Mouse (Mus musculus) megakaryocyte progenitor cell, adult 5-6 weeks (primary cell): Measurements from ENCODE around the gene Phex. TPM values are rescaled to one million over a fixed set of nuclear protein-coding genes. Genes with fewer than 3 reads are reported as not detected.

Experiments
- ATAC-seq: replicated peaks from 2 replicates; pipeline ENCODE4 v1.8.0; 2016; ENCODE audit warnings: mild to moderate bottlenecking, moderate TSS enrichment, inconsistent platforms; ENCODE audit not compliant: poor library complexity
- total RNA-seq, 2 experiments: library from RNA; stranded (forward) in 1 of 2; stranded (reverse) in 1 of 2; fragments of 157-497, 149-512 nt in 1 of 2; fragments of 200-1000 nt in 1 of 2; gene quantifications; 2 replicates each; pipeline versions ENCODE4 v1.2.3 to v1.2.4; 2015 to 2017

Phex gene
- total RNA-seq, 2 experiments from 2014 or later = 0.10 to 0.21 TPM

GRCm38 (mm10) chrX:157308171-157308570, 106.9 kb downstream of the Phex start:
- no peak for ATAC-seq

DNA sequence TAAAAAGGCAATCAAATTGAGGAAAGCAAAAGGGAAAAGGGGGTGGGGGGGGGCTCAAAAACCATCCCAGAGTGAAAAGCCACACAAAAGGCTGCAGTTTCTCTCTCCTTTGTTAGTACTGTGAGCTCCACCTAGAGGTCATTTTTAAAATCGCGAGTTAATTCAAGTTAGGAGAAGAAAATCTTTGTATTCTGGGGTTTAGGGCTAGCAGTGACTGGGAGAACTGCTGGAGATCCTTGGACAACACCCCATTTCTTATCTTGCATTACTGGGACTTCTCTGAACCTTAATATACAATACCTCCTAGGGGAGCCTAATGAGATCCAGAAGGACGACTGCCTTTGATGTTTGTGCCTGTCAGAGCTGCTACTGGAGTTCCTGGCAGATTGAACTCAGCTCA, 107.7 kb downstream of the Phex start:
- 0 out of 2 replicates have a peak, but pooled peaks have one; percentile 37 for ATAC-seq

DNA sequence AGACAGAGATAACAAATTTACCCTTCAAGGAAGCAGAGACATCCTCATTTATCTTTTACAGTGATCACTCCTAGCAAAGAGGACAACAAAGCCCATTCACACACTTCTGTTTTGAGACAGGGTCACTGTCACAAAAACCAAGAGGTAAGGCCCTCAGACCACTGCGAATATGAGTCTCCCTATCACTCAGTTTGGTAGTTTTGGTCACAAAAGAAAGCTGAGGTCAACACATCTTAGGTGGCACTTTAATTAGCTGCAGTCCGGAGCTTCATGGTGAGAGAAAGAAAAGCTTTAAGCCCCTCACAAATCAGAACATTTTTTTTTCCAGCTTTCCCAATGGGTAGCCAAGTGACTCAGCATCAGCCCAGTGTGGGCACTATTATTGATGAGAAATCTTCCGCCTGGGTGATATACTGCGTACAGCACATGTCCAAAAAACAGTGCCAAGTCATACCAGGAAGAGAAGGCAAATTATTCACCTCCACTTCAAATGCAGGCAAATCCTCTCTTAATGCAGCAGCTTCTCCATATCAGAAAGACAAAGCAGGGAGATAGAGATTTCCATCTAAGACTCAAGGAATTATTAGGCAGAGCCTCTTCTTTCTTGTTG, 108.2 kb downstream of the Phex start:
- ATAC-seq = no peak

DNA sequence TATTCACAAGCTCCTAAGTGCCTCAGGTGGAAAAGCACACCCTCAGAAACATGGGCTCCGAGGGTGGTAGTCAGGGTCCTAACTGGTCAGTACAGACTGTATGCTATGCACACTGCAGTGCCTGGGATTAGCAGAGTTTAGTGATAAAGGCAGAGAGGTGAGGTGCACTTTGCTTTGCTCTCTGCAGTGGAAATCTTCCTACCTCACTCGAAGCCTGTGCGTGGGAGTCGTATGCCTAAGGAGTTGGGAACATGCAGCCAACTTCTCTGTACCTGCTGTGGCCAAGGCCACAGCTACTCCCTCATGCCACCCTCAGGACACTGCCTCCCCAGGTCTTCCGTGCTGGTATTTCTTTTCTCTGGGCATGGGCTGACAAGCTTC, 109.3 kb downstream of the Phex start:
- ATAC-seq = no peak

DNA sequence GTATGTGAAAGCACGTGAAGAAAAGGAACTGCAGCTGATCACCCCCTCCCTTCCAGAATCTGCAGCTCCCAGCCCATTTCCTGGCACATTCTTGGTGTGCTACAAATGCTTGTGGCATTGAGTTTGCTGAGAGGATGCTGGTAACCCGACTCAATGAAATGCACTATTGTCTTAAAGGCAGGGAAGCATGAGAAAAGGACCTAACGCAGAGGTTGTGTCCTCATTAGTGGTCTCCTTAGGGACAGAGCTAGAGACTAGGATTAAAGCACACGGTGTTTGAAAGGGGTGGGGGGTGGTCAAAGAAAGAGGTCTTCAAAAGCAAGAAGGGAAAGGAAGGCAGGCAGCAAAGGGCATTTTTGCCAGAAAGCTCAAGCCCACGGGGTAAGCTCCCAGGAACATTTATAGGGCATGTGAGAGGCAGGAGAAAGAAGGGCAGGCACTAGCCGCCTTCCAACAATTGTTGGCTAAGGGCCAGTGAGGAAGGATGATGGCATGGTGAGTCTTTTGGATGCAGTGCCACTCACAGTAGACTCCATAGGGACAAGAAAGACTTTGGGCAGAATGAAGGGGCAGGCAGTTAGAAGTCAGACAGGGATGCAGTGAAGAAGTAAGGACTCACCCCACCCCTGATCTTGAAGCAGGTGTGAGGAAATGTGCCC, 109.8 kb downstream of the Phex start:
- ATAC-seq = no peak

DNA sequence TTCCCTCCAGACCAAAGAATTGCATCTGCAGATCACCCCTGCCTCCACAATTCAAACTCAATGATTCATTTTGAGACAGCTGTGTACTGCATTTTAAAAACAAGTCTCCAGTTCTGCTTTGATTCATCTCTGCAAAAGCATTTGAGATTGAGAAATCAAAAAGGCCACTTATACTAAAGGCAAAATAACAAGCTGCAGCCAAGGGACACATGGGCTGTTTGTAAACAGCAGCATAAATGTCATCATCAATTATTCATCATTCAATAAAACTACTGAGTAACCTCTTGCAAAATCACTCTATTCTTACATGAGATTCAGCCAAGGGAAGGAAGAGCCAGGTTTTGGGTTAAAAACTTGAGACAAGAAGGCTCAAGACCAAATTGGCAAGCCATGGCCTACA, 122.7 kb downstream of the Phex start:
- ATAC-seq = no peak

DNA sequence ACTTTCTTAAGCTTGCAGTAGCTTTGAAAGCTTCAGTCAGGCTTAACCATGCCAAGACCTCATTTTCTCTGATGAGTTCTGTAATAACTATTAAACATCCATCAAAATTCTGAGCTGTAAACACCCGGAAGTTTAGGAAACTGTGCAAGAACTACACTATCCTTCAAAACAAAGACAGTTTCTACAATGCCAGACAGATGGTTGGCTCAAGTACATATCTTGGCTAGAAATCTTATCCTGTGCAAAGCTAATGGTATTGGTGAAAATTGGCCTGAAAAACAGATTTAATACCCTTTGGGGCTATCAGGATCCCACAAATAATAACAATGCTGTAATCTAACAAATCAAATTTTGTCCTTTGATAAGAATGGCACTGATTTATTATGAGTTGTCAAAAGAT, 138.5 kb downstream of the Phex start:
- no peak for ATAC-seq

GRCm38 (mm10) chrX:157273291-157273690, 141.8 kb downstream of the Phex start:
- ATAC-seq = no peak

GRCm38 (mm10) chrX:157271609-157272008, 143.5 kb downstream of the Phex start:
- no peak for ATAC-seq

DNA sequence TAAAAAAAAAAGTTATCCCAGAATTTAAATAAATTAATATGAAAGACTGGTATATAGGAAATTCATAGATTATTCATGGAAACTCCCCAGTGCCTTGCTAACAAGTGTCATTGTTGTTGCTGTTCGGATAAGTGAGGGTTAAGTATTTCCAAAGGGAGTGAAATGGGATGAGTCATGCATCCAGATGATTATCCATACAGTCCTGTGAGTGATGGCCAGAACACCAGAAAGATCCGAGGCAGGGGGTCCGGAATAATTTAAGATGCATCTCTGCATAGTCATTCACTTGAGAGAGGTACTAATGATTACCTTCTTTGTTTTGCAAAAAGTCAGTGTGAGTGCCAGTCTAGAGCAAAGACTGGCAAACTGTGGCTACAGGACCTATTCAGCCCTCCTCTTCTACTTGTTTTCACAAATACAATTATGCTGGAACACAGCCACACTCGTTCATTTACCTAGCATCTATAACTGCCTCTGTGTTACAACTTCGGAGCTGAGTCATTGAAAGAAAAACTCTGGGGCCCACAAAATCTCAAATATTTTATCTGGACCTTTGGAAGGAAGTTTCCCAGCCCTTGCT, 145.3 kb downstream of the Phex start:
- no peak for ATAC-seq

DNA sequence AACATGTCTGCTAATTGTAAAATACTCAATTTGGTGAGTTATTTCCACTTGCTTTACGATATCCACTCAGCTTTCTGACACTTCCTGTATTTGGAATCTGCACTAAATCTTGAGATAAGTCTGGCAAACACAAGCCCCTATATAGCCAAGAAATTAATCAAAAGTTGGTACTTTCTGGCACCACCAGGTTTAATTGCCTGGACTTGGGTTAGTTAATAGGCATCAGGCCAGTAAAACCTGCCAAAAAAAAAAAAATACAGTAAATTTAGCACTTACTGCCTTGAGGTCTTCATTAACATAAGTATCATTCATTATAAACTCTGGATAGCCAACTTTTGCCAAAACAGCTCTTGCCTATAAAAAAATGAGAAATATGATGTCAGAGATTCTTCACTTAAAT, 147.0 kb downstream of the Phex start:
- ATAC-seq = no peak

DNA sequence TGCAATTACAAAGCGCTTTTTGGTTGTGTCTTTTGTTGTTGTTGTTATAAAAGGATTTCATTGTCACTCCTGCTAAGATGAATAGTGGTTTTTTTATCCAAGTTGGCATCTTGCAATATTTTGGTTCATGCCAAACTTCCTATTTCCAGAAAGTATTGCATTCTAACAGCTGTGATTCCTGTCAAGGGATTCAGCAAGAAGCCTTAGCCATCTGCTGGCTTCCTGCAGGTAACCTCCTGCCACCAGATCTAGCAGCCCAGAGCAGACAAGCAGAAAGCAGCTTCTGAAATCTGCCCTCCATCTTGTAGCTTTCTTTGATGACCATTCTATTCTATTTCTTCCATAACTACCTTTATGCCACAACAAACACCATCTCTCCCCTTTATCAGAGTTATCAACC, 212.4 kb downstream of the Phex start:
- no peak for ATAC-seq

DNA sequence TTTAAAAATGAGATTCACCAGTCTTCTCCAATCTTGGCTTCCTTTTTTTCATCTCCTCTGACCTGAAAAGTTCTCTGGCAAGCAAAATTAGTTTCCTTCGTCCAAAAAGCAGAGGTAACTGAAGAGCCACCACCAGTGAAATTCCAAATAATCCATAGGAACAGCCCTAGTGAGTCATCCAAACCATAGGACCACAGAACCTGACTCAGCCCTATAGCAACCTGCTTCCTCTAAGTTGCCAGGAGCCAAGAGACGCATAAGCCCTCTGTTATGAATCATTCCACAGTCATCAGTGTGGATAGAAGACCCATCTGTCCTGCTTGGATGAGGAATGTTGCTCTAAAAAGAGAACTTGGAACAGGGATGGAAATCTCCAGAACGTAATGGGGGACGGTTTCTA, 230.9 kb downstream of the Phex start:
- ATAC-seq = no peak

GRCm38 (mm10) chrX:157180845-157181244, 234.3 kb downstream of the Phex start:
- ATAC-seq = no peak

DNA sequence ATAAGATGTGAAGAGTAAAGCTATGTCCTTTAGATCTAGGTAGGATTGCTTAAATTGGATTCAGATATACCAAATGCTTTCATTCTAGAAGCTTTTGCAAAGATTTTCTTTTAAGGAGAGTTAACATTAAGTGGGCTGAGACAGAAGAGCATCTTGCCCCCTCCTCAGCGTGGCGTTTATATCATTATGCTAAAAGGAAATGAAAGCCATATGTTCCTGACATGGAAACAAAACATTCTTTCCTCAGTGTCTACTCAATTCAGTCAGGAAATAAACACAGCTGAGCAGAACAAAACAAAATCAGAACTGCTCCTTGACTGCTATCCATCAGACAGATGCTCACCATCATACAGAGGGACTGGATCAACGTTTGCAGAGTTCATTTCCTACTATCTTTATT, 251.0 kb downstream of the Phex start:
- ATAC-seq = no peak

DNA sequence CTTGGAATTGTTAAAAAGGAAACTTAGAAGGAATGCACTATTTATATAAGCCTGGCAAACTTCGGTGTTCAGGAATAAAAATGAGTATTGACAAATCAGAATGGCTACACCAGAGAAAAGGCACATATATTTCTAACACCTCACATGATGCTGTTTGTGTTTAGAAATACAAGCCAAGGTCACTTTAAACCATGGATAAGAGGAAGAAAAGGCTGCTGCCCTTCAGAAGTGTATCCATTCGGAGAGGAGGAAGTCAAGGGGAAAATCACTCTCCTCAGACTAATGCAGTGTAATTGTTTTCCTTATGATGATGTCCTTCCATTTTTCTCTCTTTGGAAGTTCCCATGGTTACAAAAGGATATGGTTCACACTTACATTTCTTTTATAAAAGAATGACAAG, 251.7 kb downstream of the Phex start:
- ATAC-seq = no peak

- no peak for ATAC-seq
Observed at GRCm38 (mm10) chrX:157144675-157145074, 270.4 kb downstream of the Phex start.

- no peak for ATAC-seq
Observed at GRCm38 (mm10) chrX:157139601-157140000, 275.5 kb downstream of the Phex start.

Other genes starting within 250 kb of the Phex start
- gene Sms, start 77.0 kb upstream of the Phex start, total RNA-seq (2015) = 72.2 and 75.0 TPM in 2 replicates
- gene Sms, start 77.0 kb upstream of the Phex start, total RNA-seq (2017) = 66.5 and 67.4 TPM in 2 replicates
- 4.3 and 8.7 TPM in 2 replicates for gene Yy2, start 153.7 kb upstream of the Phex start, total RNA-seq (2015)
- gene Yy2, start 153.7 kb upstream of the Phex start, total RNA-seq (2017) = 2.9 and 4.0 TPM in 2 replicates
- gene Mbtps2, start 183.4 kb upstream of the Phex start, total RNA-seq (2015) = 24.9 and 28.4 TPM in 2 replicates
- 9.5 and 14.1 TPM in 2 replicates for gene Mbtps2, start 183.4 kb upstream of the Phex start, total RNA-seq (2017)